Mouse (Mus musculus) forebrain, postnatal 0 days (tissue): Measurements from ENCODE around the gene C4b. TPM values are rescaled to one million over a fixed set of nuclear protein-coding genes. Genes with fewer than 3 reads are reported as not detected.

ENCODE experiments used
- ATAC-seq: fragments of 200-750 bp; cut with Nextera tagmentation; 2 replicates; pipeline ENCODE4 v1.8.0; 2017; ENCODE audit warnings: mild to moderate bottlenecking, moderate library complexity
- DNase-seq: peaks from one replicate; pipeline ENCODE4 v3.0.0-alpha.2; 2015
- H3K27ac ChIP-seq: fragments of 300-500 bp; sonication (generic); 2 replicates; pipeline ENCODE4 v1.5.1; 2014; ENCODE audit warnings: low read depth, mild to moderate bottlenecking, antibody characterized with exemption, low read length, moderate library complexity, mixed read lengths
- H3K27me3 ChIP-seq: fragments of 300-500 bp; sonication (generic); 2 replicates; pipeline ENCODE4 v1.6.1; 2014; ENCODE audit warnings: mild to moderate bottlenecking, low read length, mixed read lengths; ENCODE audit not compliant: insufficient read depth
- H3K36me3 ChIP-seq: fragments of 300-500 bp; sonication (generic); 2 replicates; pipeline ENCODE4 v1.6.1; 2014; ENCODE audit warnings: mild to moderate bottlenecking, moderate library complexity; ENCODE audit not compliant: insufficient read depth
- H3K4me1 ChIP-seq: fragments of 300-500 bp; sonication (generic); 2 replicates; pipeline ENCODE4 v1.6.1; 2014; ENCODE audit warnings: antibody characterized with exemption; ENCODE audit not compliant: insufficient read depth
- H3K4me2 ChIP-seq: fragments of 300-500 bp; sonication (generic); 2 replicates; pipeline ENCODE4 v1.6.1; 2014; ENCODE audit warnings: low read depth, mild to moderate bottlenecking, moderate library complexity
- H3K4me3 ChIP-seq: fragments of 300-500 bp; sonication (generic); 2 replicates; pipeline ENCODE4 v1.5.1; 2014; ENCODE audit warnings: low read depth, low read length, mixed read lengths
- H3K9ac ChIP-seq: fragments of 300-500 bp; sonication (generic); 2 replicates; pipeline ENCODE4 v1.6.1; 2014; ENCODE audit warnings: mild to moderate bottlenecking
- H3K9me3 ChIP-seq: fragments of 300-500 bp; sonication (generic); 2 replicates; pipeline ENCODE4 v1.6.1; 2016; ENCODE audit warnings: low read length
- CTCF ChIP-seq: sonication (generic); IDR thresholded peaks from 2 replicates; pipeline ENCODE4 v1.5.1; 2016; ENCODE audit warnings: antibody characterized with exemption, control low read depth, low read depth
- WGBS: fragments of 180-500 bp; shearing (Covaris S2); extraction: QIAGEN DNeasy Blood & Tissue Kit; methylation state at CpG from one replicate; pipeline ENCODE4 v1.1.7; 2014; 5-methylcytosine and 5-hydroxymethylcytosine counted together
- polyA plus RNA-seq: library from polyadenylated mRNA; unstranded; fragments of >200 nt; fragmentation: Nextera tagmentation; extraction: Ambion mirVana; gene quantifications from 2 replicates; pipeline ENCODE4 v1.2.1, GENCODE M21; 2015
- total RNA-seq: library from RNA; depleted of rRNA; stranded (reverse); fragments of >200 nt; gene quantifications from 2 replicates; pipeline ENCODE4 v1.2.3, GENCODE M21; 2014

Gene C4b
- total and polyA plus RNA-seq, 2 experiments from 2014 or later = 0.59 to 1.6 TPM

GRCm38 (mm10) chr17:34700671-34701071, 43.0 kb downstream of the C4b start:
- H3K27ac ChIP-seq = peak overlapping the region; percentile 84
- DNase-seq = peak; percentile 52
- 46% methylated on average over 2 of the region's 2 CpGs for WGBS

GRCm38 (mm10) chr17:34699575-34700408, 43.9 kb downstream of the C4b start:
- Histone ChIP-seq H3K36me3 (no peaks in the 10 kb centered on the region), H3K4me2 (no peak overlapping the region), H3K27me3 (no peaks in the 10 kb centered on the region), H3K4me1 (peaks cover 18% of the 10 kb centered on the region; the same call in 1 of the 2 replicates), H3K4me3 (no peak overlapping the region), H3K27ac (peak overlapping the region; percentile 84), H3K9me3 (no peaks in the 10 kb centered on the region), H3K9ac (no peak overlapping the region)
- 30% methylated on average over 14 of the region's 14 CpGs for WGBS
- TF ChIP-seq CTCF = no peak
- DNase-seq (peak; percentile 83), ATAC-seq (peak; percentile 91)

More at GRCm38 (mm10) chr17:34700671-34701071, 43.0 kb downstream of the C4b start:
- Histone ChIP-seq H3K9ac (no peak overlapping the region), H3K9me3 (no peaks in the 10 kb centered on the region), H3K4me1 (peaks cover 18% of the 10 kb centered on the region; the same call in 1 of the 2 replicates), H3K36me3 (no peaks in the 10 kb centered on the region), H3K27me3 (no peaks in the 10 kb centered on the region), H3K4me2 (no peak overlapping the region), H3K4me3 (no peak overlapping the region)
- ATAC-seq = 0 out of 2 replicates have a peak, but pooled peaks have one; percentile 1
- TF ChIP-seq CTCF = no peak

GRCm38 (mm10) chr17:34692906-34693305, 50.8 kb downstream of the C4b start:
- Histone ChIP-seq H3K4me2 (no peak overlapping the region), H3K4me3 (no peak overlapping the region)
- WGBS = 66% methylated on average over 7 of the region's 7 CpGs

GRCm38 (mm10) chr17:34690458-34690857, 53.2 kb downstream of the C4b start:
- WGBS = 70% methylated on average over 4 of the region's 4 CpGs
- no peak for TF ChIP-seq CTCF
- H3K4me3 ChIP-seq = no peak overlapping the region
- no peaks in the 10 kb centered on the region for H3K9me3 ChIP-seq
- no peaks in the 10 kb centered on the region for H3K4me1 ChIP-seq
- ATAC-seq = no peak
- no peak overlapping the region for H3K9ac ChIP-seq
- H3K4me2 ChIP-seq = no peak overlapping the region
- no peak for DNase-seq
- H3K27ac ChIP-seq = no peak overlapping the region
- H3K27me3 ChIP-seq = no peaks in the 10 kb centered on the region
- H3K36me3 ChIP-seq = no peaks in the 10 kb centered on the region

More at GRCm38 (mm10) chr17:34692906-34693305, 50.8 kb downstream of the C4b start:
- TF ChIP-seq CTCF = no peak
- H3K27me3 ChIP-seq = no peaks in the 10 kb centered on the region
- H3K9me3 ChIP-seq = no peaks in the 10 kb centered on the region
- no peak for ATAC-seq
- H3K36me3 ChIP-seq = no peaks in the 10 kb centered on the region
- no peak overlapping the region for H3K27ac ChIP-seq
- H3K9ac ChIP-seq = no peak overlapping the region
- no peaks in the 10 kb centered on the region for H3K4me1 ChIP-seq
- no peak for DNase-seq

- Histone ChIP-seq H3K9me3 (no peaks in the 10 kb centered on the region), H3K9ac (no peak overlapping the region), H3K27me3 (no peaks in the 10 kb centered on the region), H3K4me1 (no peaks in the 10 kb centered on the region), H3K27ac (no peak overlapping the region), H3K4me3 (no peak overlapping the region), H3K4me2 (no peak overlapping the region), H3K36me3 (no peaks in the 10 kb centered on the region)
- TF ChIP-seq CTCF = no peak
- no peak for ATAC-seq
- no peak for DNase-seq
- 95% methylated on average over 7 of the region's 7 CpGs for WGBS
Measured at GRCm38 (mm10) chr17:34688889-34689288, 54.8 kb downstream of the C4b start.

GRCm38 (mm10) chr17:34685120-34686110, 58.3 kb downstream of the C4b start:
- Histone ChIP-seq H3K9ac (no peak overlapping the region), H3K27me3 (no peaks in the 10 kb centered on the region), H3K4me2 (no peak overlapping the region), H3K9me3 (no peaks in the 10 kb centered on the region), H3K4me1 (no peaks in the 10 kb centered on the region), H3K4me3 (no peak overlapping the region), H3K27ac (no peak overlapping the region), H3K36me3 (no peaks in the 10 kb centered on the region)
- TF ChIP-seq CTCF = no peak
- peak; percentile 61 for DNase-seq
- 0 out of 2 replicates have a peak, but pooled peaks have one; percentile 47 for ATAC-seq
- WGBS = 76% methylated on average over 28 of the region's 28 CpGs
